Mouse (Mus musculus) heart, postnatal 4 days (tissue): ENCODE results near the gene Gm42417. TPM values are rescaled to one million over a fixed set of nuclear protein-coding genes. Genes with fewer than 3 reads are reported as not detected.
"Not testable (repeated sequence)": the region's sequence is repeated elsewhere in the genome, so short reads cannot be mapped to it uniquely, and the experiment has no call there.

Experiments
- DNase-seq: peaks from one replicate; pipeline ENCODE4 v3.0.0; 2021
- total RNA-seq, 2 experiments: library from RNA; stranded (reverse); gene quantifications; 2 replicates each; pipeline ENCODE4 v1.2.3; 2021

Gm42417 gene
- total RNA-seq, 2 experiments from 2014 or later = 48.6 to 69.8 TPM

DNA sequence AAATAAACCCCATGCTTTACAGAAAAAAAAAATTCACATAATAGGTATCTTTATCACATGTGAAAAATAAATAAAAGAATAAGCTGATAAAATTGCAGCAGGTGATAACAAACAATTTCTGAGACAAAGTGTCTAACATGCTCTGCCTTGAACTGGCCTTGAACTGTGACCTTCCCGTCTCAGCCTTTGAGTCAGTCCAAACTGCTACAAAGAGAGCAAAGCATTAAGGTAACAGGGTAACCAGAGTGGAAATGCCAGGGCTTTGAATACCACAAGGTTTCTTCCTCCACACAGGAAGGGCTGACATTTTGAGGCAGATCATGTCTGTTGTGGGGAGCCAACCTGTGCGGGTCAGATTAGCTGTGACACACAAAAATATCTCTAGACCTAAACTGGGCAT lies 6.2 kb upstream of the Gm42417 start:
- DNase-seq = no peak

DNA sequence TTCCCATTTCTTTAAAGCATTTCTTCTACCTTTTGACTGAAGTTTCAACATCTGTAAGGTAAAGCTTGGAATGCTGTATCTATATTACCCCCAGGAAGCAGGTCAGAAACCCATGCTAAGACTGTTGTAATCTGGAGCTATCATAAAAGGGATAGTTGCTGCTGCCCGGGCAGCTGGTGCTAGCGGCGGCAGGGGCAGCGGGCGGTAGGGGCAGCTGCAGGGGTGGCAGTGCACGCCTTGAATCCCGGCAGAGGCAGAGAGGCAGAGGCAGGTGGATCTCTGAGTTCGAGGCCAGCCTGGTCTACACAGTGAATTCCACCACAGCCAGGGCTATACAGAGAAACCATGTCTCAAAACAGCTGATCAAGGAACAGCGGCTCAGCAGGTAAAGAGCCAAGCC lies 3.7 kb upstream of the Gm42417 start:
- DNase-seq = no peak

DNA sequence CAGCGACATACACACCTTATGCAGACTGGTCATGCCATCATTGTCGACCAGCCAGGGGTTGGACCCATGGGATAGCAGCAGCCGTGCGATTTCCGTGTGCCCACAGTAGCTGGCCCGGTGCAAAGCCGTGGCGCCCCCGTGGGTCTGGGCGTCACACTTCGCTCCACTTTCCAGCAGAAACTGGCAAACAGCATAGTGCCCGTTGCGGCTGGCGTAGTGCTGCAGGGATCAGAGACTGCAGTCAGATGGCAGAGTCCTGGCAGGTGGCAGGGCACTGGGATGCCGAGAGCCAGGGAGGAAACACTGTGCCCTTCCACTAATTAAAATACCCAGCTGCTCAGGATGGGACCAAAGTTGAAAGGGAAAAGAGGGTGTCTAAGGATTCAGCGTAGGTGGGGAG lies 2.6 kb upstream of the Gm42417 start:
- no peak for DNase-seq

DNA sequence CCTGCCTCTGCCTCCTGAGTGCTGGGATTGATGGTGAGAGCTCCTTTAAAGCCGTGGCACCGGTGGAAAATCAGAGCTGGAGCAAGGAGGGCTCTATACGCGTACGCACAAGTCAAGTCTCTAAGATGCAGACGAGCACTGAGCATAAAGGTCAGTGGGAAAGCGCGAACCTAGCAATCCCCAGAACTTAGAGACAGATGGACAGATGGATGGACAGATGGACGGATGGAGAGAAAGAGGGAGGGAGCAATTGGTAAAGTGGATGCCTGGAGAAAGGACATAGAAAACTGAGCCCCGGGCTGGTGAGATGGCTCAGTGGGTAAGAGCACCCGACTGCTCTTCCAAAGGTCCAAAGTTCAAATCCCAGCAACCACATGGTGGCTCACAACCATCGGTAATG lies 1.6 kb upstream of the Gm42417 start:
- no peak for DNase-seq

DNA sequence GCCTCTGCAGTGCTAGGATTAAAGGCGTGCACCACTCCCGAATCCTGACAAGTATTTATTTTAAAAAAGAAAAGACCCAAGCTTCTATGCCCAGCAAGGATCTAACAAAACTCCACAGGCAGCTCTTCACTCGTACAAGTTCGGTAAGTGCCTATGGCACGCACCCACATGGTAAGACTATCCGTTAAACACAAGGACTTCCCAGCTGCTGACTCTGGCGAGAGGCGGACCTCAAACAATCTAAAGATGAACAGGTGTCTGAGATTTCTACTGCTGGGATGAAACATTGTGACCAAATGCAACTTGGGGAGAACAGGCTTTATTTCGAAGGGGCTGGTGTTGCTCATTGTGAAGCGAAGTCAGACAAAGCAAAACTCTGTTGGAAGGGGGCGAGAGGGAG lies 903 bp upstream of the Gm42417 start:
- DNase-seq = no peak

DNA sequence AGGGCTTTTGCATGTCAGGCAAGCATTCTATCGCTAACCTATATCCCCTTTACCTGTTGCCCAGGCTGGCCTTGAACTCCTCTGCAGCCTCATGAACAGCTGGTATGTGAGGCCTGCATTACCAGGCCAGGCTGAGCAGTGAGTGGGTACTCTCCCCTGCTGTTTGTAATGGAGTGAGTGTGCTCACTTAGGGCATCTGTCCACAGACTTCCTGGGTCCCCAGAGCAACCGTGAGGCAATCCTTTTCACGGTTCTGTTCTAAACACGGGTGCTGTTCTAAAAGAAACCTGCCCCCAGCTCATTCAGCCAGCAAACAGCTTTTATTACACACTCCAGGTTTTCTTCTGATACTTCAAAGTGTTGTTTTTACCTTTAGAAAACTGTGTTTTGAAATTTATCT lies 502 bp downstream of the Gm42417 start:
- DNase-seq = no peak

DNA sequence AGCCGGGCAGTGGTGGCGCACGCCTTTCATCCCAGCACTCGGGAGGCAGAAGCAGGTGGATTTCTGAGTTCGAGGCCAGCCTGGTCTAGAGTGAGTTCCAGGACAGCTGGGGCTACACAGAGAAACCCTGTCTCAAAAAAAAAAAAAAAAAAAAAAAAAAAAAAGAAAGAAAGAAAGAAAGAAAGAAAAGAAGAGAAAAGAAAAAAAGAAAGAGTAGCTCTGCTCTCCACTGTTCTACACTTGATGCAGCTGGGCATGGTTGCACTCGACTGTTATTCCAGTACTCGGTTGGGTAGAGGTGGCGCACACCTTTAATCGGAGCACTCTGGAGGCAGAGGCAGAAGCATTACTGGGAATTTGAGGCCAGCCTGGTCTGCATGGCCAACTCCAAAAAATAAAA lies 2.4 kb downstream of the Gm42417 start, which contains the start of gene Ankrd23:
Gene Ankrd23, minus strand, starts transcription at position 101 of the 400 bp plus-strand sequence.
- not testable (repeated sequence) for DNase-seq

DNA sequence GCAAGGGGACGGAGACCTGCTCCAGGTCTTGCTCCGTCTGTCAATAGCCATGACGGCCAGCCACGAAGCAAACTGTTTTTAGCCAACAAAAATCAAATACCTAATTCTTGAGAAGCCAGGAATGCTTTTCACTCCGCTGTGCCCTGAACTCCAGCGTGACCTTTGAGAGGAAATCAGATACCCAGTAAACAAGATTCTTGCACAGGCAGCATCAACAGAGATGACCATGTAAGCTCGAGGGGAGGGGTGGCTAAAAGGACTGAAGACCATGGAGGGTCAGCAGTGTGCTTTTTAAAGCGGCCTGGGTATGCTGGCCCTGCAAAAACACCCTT lies 2.9 kb downstream of the Gm42417 start:
- no peak for DNase-seq

DNA sequence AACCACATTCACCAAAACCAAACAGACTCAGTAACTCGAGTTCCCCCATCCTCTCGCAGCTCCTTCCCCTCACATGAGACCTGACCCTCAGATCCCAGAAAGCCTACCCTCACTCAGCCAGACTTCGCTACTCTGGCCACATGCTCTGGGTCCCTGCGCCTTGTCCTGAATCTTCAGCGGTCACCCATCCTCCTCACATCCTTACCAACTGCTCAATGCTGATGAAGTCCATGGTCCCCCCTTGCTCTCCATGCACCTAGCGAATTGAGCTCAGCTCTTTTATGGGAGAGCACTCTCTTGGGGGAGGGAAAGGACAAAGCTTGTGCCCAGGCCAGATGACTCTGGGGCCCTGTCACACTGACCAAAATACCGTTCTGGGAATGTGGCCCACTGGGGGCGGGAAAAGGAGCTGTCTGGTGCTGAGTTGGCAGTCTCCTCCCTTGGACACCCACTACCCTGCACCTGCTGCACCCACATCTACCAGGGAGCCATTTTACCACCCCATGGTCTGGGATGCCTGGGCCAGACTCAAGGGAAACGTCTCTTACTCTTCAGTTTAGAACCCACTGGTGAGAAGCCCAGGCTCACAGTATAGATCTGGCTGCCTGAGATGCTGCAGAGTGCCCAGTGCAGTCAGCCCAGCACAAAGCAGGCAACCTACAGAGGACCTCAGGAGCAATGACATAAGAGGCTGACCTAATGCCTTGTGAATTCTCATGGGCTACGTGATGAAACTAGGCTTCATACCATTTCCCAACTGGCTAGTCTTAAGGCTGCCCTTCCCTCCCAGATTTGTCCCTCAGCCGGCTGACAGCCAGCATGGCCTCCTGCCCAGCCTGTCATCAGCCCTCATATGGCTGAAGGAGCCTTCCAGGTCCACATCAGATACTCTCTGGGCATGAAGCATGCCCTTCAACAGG lies 3.5 kb downstream of the Gm42417 start:
- DNase-seq = peak; percentile 84

DNA sequence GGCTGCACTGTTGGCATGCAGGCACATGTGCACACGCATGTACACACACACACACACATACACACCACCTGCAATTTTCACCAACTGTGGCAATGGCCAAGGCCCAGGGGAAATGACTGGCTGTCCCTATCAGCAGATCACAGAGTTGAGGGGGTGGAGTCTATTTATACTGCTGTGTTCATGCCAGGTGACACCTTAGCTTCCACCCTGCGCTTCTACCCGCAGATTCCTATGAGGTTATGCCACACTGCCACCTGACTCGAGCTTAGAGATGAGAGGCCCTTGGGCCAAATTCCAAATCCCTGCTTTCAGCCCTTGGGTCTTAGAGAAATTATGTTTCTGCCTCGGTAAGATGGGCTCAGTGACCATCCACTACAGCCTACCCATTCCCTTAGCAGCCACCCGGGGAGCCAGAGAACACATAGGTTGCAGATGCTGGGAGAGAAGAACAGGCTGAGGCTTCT lies 4.6 kb downstream of the Gm42417 start:
- peak; percentile 61 for DNase-seq

DNA sequence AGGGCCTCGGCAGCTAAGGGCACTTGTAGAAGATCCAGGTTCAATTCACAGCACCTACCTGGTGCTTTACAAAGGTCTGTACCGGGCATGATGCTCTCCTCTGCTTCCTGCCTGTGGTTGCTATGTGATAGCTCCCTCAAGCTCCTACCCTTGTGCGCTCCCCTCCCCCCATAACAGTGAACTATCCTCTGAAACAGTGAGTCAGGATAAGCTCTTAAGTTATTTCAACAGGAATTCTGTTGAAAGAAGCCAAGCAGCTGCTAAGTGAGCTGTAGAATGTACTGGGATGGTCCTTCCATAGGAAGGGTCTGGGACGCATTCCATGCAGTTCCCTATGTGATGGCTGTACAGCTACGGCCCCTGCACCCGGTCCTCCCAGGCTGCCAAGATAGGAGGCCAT lies 5.7 kb downstream of the Gm42417 start:
- no peak for DNase-seq

DNA sequence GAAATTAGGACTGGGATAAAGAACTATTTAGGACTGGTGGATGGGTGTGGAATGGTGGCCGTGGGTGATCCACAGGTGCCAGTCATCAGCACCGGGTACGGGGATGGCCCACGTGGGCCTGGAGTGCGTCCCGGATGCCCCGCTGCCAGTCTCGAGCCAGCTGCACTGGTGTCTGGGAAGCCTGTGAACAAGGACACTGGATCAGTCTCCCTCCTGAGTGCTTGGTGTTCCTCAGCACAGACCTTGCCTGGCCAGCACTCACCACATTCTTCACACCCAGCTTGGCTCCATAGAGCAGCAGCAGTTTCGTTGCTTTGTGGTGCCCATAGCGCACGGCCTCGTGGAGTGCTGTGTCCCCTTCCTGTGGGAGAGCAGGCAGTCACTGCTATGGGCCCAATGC lies 7.8 kb downstream of the Gm42417 start:
- DNase-seq = no peak

DNA sequence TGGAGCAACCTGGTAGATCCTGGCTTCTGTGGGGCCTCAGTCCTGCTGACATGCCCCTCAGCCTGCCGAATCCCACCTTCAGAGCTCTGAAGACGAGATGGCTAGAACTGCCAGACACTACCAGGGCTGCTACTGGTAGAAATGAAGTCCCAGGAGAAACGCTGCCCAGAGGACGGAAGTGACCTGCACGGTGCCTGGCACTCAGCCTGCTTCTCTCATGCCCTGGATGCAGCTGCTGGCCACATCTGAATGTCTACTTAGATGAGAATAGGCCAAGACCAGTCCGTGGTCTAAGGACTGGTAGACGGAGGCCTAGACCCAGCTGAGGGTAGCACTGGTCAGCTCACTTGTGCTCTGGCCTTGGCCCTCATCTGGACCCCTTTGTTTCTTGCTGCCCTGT lies 8.3 kb downstream of the Gm42417 start:
- no peak for DNase-seq

DNA sequence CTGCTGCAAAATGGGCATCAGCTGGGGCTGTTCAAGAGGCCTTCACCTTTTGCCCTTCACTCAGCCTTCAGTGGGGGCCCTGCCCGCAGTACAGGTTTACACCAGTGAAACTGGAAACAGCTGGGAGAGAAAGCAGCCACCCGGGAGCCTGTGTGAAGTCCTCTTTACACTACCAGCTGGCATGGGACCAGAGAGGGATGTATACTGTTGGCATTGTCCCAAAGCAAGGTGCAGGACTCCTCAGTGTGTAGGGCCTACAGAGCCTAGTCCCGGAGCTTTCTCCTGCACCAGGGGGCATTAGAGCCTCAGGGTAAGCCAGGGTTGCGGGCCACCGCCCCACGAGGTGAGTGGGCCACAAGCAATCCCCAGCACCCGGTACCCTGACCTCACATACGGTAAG lies 8.7 kb downstream of the Gm42417 start:
- no peak for DNase-seq

DNA sequence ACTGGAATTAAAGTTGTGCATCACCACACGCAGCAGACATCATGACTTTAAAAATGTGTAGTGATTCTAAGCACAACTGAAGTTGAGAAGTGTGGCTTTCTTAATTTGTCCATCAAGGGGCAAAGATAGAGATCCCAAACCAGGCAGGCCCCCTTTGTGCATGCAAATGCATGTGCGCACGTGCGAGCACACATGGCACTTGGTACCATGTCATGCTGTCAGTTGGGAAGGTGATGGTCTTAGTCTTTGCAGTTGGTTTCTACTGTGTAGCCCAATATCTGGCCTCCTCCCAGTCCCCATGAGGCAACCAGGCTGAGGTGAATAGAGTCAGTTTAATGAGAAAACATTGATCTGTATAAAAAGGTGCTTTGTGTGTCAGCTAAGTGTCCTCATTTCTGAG lies 9.4 kb downstream of the Gm42417 start:
- DNase-seq = no peak

DNA sequence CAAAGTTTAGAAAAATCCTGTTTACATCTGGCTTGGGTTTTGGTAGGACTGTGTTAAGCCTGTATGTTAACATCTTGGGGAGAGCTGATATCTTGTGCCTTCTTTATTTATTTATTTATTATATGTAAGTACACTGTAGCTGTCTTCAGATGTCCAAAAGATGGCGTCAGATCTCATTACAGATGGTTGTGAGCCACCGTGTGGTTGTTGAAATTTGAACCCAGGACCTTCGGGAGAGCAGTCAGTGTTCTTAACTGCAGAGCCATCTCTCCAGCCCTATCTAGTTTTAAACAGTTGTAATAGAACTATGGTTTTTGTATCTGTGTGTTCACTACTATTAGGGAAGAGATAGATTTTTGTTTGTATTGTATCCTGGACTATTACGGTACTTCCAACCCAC lies 10.0 kb downstream of the Gm42417 start:
- DNase-seq = no peak

DNA sequence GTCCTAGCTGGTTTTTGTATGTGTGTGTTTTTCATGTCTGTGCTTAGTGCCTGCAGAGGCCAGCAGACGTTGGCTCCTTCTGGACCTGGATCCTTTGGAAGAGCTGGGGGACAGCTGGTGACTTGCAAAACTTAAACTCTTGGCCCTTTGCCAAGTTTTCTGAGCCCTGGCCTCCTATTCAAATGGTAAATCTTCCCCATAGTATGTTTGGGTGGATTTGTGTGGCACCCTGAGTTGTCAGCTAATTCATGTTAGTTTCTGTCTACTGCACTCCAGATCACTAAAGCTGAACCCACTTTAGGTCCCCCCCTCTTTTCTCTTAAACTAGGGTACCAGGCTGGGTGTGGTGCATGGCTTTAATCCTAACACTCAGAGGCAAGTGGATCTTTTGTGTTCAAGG lies 10.9 kb downstream of the Gm42417 start:
- no peak for DNase-seq

DNA sequence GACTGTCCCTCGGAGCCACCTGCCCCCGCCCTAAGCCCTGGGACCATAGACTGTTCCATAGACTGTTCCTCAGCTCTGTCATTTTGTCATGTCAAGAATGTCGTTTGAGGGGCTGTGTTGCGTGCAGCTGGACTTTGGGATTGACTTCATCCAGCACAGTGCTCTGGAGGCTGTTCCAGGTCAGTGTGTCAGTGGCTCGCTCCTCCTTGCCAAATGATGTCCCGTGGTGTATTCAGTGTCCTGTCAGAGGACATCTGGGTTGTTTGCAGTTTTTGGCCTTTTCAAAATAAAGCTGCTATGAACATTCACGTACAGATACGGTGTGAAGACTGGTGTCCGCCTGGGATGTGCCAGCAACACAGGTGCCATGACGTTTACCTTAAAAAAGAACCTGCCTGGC lies 12.3 kb downstream of the Gm42417 start:
- no peak for DNase-seq

DNA sequence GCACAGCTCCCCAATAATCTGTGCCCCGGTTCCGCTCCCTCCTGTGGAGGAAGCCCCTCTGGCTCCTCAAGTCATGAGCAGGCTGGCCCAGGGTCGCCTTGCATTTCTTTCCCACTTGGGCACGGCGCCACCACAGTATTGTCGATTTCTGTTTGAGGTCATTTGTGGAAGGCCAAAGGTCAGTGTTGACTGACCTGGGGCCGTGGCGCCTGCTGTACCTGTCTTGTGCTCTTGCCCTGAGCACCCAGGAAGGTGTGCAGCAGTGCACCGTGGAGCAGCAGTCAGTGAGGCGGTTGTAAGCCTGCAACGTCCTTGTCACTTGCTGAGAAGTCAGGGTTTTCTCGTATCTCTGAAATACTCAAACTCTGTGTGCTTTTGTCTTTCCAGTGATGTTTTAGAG lies 13.5 kb downstream of the Gm42417 start:
- DNase-seq = no peak

DNA sequence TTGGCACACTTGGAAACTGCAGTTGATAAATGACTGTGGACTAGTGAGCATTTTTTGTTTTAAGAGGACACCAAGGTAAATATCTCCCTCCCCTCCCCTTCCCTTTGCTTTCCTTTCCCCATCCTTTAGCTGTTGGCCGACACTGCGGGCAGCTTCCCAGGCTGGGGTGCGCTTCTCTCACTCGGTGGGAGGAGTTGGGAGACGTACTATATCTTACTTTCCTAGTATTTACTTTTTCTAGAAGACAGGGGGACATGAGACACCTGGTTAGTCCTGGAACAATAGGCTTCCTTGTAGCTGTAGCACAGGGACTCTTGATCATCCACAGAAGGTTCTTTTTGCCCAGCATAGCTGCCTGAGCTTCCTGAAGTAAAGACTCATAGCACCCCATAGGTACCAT lies 15.2 kb downstream of the Gm42417 start:
- DNase-seq = no peak

DNA sequence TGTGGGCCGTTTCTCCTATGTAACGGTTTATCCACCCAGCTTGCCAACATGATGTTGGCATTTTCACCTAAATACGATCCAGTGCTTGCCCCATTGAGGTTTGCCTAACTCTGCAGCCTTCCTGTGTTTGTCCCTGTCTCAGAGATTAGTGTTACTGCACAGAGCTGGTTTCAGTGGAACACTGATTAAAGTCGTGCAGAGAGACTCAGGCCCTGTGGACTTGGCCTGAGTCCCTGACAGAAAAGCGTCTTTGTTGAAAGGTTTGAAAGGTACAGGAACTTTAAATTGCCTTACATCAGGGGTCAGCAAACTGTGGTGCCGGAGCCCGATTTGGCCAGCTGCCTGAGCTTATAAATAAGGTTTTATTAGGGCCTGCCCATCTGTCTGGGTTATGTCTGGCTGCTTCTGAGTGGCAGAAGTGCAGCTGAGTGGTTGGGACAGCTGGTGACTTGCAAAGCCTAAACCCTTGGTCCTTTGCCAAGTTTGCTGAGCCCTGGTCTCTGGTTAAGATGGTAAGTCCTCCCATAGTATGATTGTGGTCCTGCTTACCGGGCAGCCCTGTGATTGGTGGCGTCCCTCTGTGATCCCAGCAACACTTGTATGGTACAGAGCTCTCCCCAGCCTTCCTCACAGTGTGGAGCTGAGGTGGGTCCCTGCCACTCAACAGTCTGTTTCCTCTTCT lies 15.8 kb downstream of the Gm42417 start:
- peak; percentile 57 for DNase-seq

DNA sequence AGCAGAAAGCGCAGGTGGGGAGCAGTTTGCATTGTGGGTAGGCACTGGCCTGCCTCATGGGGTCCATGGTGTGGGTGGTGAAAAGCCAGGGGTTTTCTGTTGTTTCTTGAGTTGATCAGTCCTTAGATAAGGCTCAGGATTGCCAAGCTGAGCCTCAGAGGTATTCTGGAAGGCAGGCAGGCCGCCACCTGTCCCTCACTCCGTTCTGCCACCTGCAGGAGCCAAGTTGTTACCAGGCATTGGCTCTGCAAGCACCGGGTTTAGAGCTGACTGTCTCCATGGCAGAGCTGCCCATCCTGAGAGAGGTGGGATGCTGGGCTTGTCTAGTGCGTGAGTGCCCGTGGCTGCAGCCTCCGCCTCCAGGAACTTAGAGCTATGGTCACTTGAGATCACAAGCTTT lies 17.0 kb downstream of the Gm42417 start:
- DNase-seq = no peak

DNA sequence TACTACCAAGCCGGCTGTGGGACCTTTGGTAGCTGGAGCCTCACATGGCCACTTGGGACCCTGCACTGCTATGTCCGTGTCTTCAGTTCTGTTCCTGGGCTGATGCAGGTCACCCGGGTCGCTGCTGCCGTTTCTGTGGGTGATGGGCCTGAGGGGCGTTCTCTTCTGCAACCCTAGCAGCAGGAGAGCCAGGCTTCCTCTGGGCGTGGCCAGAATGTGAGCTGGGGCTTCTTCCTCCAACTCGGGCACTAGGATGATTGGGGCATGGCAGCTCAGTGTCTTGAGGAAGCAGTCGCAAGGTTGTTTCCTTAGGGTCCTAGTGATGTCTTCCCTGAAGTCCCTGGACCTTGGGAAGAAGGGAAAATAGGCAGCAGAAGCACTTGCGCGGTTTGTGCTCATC lies 19.6 kb downstream of the Gm42417 start:
- DNase-seq = no peak

DNA sequence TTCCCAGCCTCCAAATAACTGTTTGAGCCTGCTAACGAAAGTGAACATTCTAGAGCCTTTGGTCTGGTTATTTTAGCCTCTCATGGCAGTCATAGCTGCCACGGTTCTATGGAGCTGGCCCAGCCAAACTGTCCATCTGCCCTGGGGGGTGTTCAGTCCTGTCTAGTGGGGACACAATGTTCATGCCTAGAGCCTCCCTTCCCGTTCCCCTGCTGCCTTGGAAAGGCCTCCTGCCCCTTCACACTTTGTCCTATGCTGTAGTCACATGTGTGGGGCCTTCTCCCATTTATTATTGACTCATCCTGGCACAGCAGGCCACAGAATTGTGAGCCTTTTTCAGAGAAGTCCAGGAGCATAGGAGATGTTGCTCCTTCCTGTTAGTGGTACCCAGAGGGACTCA lies 21.0 kb downstream of the Gm42417 start:
- DNase-seq = no peak
